Mouse (Mus musculus): ENCODE measurements at regions not wholly inside any gene's neighbourhood (a gene's known extent, or its start where the extent isn't known, plus 50 kb on each side); places are given as distances from the start of the nearest gene placed in this dataset.

- Histone ChIP-seq H3K79me2 (ENCODE audit: control insufficient read depth, insufficient read depth) (no peaks in the 10 kb centered on the region), H3ac (ENCODE audit: control insufficient read depth, insufficient read length, low read depth) (no peak overlapping the region), H3K4me3 (ENCODE audit: insufficient read depth, poor library complexity, severe bottlenecking) (no peak overlapping the region), H3K27me3 (ENCODE audit: control insufficient read depth, insufficient read depth, insufficient read length) (no peaks in the 10 kb centered on the region), H3K36me3 (ENCODE audit: control insufficient read depth, insufficient read depth) (no peaks in the 10 kb centered on the region), H3K79me3 (ENCODE audit: low read depth) (no peaks in the 10 kb centered on the region)
- TF ChIP-seq CTCF (IDR thresholded peaks at IDR 0.05; ENCODE audit: control insufficient read depth, insufficient read depth, insufficient read length) (no peak), MAX (IDR thresholded peaks at IDR 0.05) (no peak), CEBPB (IDR thresholded peaks at IDR 0.05; ENCODE audit: low read depth) (no peak), MYOG (IDR thresholded peaks at IDR 0.05; ENCODE audit: control insufficient read depth, extremely low read depth, insufficient read length) (no peak), FOSL1 (IDR thresholded peaks at IDR 0.05; ENCODE audit: insufficient read depth, low read length, poor library complexity, severe bottlenecking) (no peak), USF1 (IDR thresholded peaks at IDR 0.05; ENCODE audit: low read depth) (no peak), MYOD1 (IDR thresholded peaks at IDR 0.05; ENCODE audit: control insufficient read depth, insufficient read length, low read depth) (no peak)
Measured at GRCm38 (mm10) chr4:70709126-70709689, 174.4 kb upstream of the Megf9 start.

GRCm38 (mm10) chr4:70705128-70705752 is 170.4 kb upstream of the Megf9 start:
- H3K79me2 ChIP-seq (ENCODE audit: control insufficient read depth, insufficient read depth), result no peaks in the 10 kb centered on the region
- H3ac ChIP-seq (ENCODE audit: control insufficient read depth, insufficient read length, low read depth), result no peak overlapping the region
- no peaks in the 10 kb centered on the region for H3K79me3 ChIP-seq (ENCODE audit: low read depth)
- H3K36me3 ChIP-seq (ENCODE audit: control insufficient read depth, insufficient read depth), result no peaks in the 10 kb centered on the region
- no peaks in the 10 kb centered on the region for H3K27me3 ChIP-seq (ENCODE audit: control insufficient read depth, insufficient read depth, insufficient read length)
- TF ChIP-seq CEBPB (IDR thresholded peaks at IDR 0.05; ENCODE audit: low read depth) (no peak), FOSL1 (IDR thresholded peaks at IDR 0.05; ENCODE audit: insufficient read depth, low read length, poor library complexity, severe bottlenecking) (no peak), USF1 (IDR thresholded peaks at IDR 0.05; ENCODE audit: low read depth) (no peak), MAX (IDR thresholded peaks at IDR 0.05) (no peak), MYOG (IDR thresholded peaks at IDR 0.05; ENCODE audit: control insufficient read depth, extremely low read depth, insufficient read length) (no peak), MYOD1 (IDR thresholded peaks at IDR 0.05; ENCODE audit: control insufficient read depth, insufficient read length, low read depth) (no peak), CTCF (IDR thresholded peaks at IDR 0.05; ENCODE audit: control insufficient read depth, insufficient read depth, insufficient read length) (no peak)
- no peak overlapping the region for H3K4me3 ChIP-seq (ENCODE audit: insufficient read depth, poor library complexity, severe bottlenecking)

- Histone ChIP-seq H3K79me2 (ENCODE audit: control insufficient read depth, insufficient read depth) (no peaks in the 10 kb centered on the region), H3K4me3 (ENCODE audit: insufficient read depth, poor library complexity, severe bottlenecking) (no peak overlapping the region), H3K79me3 (ENCODE audit: low read depth) (no peaks in the 10 kb centered on the region), H3K36me3 (ENCODE audit: control insufficient read depth, insufficient read depth) (no peaks in the 10 kb centered on the region), H3ac (ENCODE audit: control insufficient read depth, insufficient read length, low read depth) (no peak overlapping the region), H3K27me3 (ENCODE audit: control insufficient read depth, insufficient read depth, insufficient read length) (no peaks in the 10 kb centered on the region)
- no peak for TF ChIP-seq USF1 (IDR thresholded peaks at IDR 0.05; ENCODE audit: low read depth)
Measured at GRCm38 (mm10) chr4:70700894-70701293, 166.1 kb upstream of the Megf9 start.

- Histone ChIP-seq H3K79me2 (ENCODE audit: control insufficient read depth, insufficient read depth) (no peaks in the 10 kb centered on the region), H3K27me3 (ENCODE audit: control insufficient read depth, insufficient read depth, insufficient read length) (no peaks in the 10 kb centered on the region), H3K79me3 (ENCODE audit: low read depth) (no peaks in the 10 kb centered on the region), H3K4me3 (ENCODE audit: insufficient read depth, poor library complexity, severe bottlenecking) (no peak overlapping the region), H3ac (ENCODE audit: control insufficient read depth, insufficient read length, low read depth) (no peak overlapping the region), H3K36me3 (ENCODE audit: control insufficient read depth, insufficient read depth) (no peaks in the 10 kb centered on the region)
- no peak for TF ChIP-seq CTCF (IDR thresholded peaks at IDR 0.05; ENCODE audit: control insufficient read depth, insufficient read depth, insufficient read length)
- no peak for TF ChIP-seq MYOG (IDR thresholded peaks at IDR 0.05; ENCODE audit: control insufficient read depth, extremely low read depth, insufficient read length)
- TF ChIP-seq CEBPB (IDR thresholded peaks at IDR 0.05; ENCODE audit: low read depth), result no peak
- no peak for TF ChIP-seq FOSL1 (IDR thresholded peaks at IDR 0.05; ENCODE audit: insufficient read depth, low read length, poor library complexity, severe bottlenecking)
- no peak for TF ChIP-seq MAX (IDR thresholded peaks at IDR 0.05)
- no peak for TF ChIP-seq USF1 (IDR thresholded peaks at IDR 0.05; ENCODE audit: low read depth)
- no peak for TF ChIP-seq MYOD1 (IDR thresholded peaks at IDR 0.05; ENCODE audit: control insufficient read depth, insufficient read length, low read depth)
Measured at GRCm38 (mm10) chr4:70664181-70664580, 129.4 kb upstream of the Megf9 start.

- no peaks in the 10 kb centered on the region for H3K79me2 ChIP-seq (ENCODE audit: control insufficient read depth, insufficient read depth)
- no peaks in the 10 kb centered on the region for H3K36me3 ChIP-seq (ENCODE audit: control insufficient read depth, insufficient read depth)
- no peaks in the 10 kb centered on the region for H3K79me3 ChIP-seq (ENCODE audit: low read depth)
- no peak overlapping the region for H3K4me3 ChIP-seq (ENCODE audit: insufficient read depth, poor library complexity, severe bottlenecking)
- TF ChIP-seq CEBPB (IDR thresholded peaks at IDR 0.05; ENCODE audit: low read depth) (no peak), FOSL1 (IDR thresholded peaks at IDR 0.05; ENCODE audit: insufficient read depth, low read length, poor library complexity, severe bottlenecking) (no peak), MYOD1 (IDR thresholded peaks at IDR 0.05; ENCODE audit: control insufficient read depth, insufficient read length, low read depth) (no peak), CTCF (IDR thresholded peaks at IDR 0.05; ENCODE audit: control insufficient read depth, insufficient read depth, insufficient read length) (no peak), MYOG (IDR thresholded peaks at IDR 0.05; ENCODE audit: control insufficient read depth, extremely low read depth, insufficient read length) (no peak), USF1 (IDR thresholded peaks at IDR 0.05; ENCODE audit: low read depth) (no peak), MAX (IDR thresholded peaks at IDR 0.05) (no peak)
- no peak overlapping the region for H3ac ChIP-seq (ENCODE audit: control insufficient read depth, insufficient read length, low read depth)
- H3K27me3 ChIP-seq (ENCODE audit: control insufficient read depth, insufficient read depth, insufficient read length), result no peaks in the 10 kb centered on the region
Measured at GRCm38 (mm10) chr4:70621431-70621837, 86.6 kb upstream of the Megf9 start.
